Mouse (Mus musculus): ENCODE measurements at regions not wholly inside any gene's neighbourhood (a gene's known extent, or its start where the extent isn't known, plus 50 kb on each side); places are given as distances from the start of the nearest gene placed in this dataset.

GRCm38 (mm10) chr3:129450671-129451070, 81.5 kb upstream of the Elovl6 start:
- no peak for DNase-seq

DNA sequence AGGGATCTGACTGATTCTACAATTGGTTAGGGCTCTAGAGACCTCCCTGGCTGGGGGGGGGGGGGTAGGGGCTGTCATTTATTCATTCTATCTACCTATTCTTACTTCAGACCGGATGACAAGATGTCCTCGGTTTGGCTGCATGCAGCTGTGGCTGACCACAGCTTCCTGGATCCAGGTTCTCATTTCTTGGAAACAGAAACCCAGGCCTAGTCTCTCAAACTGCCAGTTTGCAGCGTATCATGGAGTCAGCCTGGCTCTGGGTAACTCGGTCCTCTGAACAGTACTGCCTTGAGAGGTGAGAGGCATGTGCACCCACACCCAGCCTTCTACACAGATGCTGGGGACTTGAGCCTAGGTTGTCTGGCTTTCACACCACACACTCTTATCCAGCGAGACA, 62.1 kb upstream of the Elovl6 start:
- no peak for DNase-seq

DNA sequence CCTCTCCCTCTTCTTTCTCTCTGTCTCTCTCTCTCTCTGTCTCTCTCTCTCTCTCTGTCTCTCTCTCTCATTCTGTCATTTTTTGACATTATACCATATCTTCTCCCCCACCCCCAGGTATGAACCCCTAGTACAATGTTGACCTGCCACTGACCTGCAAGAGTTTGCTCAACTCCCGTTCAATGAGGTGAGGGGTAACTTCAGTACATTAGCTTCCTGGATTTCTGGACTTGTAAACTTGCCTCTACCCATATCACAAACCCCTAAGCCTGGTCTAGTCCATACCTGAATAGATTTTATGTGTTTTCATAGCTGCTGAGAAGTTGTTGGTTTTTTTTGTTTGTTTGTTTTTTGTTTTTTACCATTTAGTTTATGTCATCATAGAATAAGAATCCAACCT, 60.8 kb upstream of the Elovl6 start:
- DNase-seq, result no peak

GRCm38 (mm10) chr3:129472008-129472407, 60.1 kb upstream of the Elovl6 start:
- DNase-seq, result no peak

GRCm38 (mm10) chr3:129474451-129474850, 57.7 kb upstream of the Elovl6 start:
- DNase-seq, result no peak

DNA sequence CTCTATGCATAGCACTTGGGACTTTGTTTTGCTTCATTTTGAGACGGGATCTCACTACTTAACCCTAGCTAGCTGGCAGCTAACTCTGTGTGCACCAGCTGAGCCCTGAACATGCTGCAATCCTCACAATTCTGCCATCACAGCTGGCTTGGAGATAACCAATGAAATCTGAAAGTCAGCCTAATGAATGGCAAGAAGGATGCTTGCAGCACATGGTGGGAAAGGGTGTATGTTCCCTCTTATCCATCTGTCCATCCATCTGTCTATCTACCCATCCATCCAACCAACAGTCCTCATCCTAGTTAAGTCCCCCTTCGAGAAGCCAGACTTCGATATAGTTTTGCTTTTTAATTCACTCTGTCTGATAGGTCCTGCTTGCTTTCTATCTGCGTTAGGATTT, 55.9 kb upstream of the Elovl6 start:
- no peak for DNase-seq

GRCm38 (mm10) chr3:129478093-129478492, 54.1 kb upstream of the Elovl6 start:
- no peak for DNase-seq

DNA sequence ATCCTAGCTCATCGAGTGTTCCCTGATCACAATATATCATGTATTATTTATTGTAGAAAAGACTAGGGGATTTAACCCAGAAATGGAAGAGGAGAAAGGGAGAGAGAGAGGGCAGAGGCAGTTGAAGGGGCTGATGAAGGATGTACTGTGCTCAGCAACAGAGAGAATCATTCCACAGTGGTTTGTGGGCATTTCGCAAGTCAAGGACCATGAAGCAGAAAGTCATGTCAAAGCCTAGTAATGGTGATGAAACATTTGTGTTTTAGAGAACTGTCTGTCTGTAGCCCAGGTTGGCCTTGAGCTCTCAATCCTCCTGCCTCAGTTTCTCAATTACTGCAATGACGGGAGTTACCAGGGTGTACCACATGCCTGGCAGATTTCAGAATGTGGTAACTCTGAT, 50.9 kb upstream of the Elovl6 start:
- no peak for DNase-seq
